Mouse (Mus musculus) heart, postnatal 4 days (tissue): Measurements from ENCODE around the gene Olfm1. TPM values are rescaled to one million over a fixed set of nuclear protein-coding genes. Genes with fewer than 3 reads are reported as not detected.
A peak's percentile ranks its signal among the peaks of the same experiment; 100 is the strongest.

Source experiments
- DNase-seq: peaks from one replicate; pipeline ENCODE4 v3.0.0; 2021
- total RNA-seq, 2 experiments: library from RNA; stranded (reverse); gene quantifications; 2 replicates each; pipeline ENCODE4 v1.2.3; 2021

Olfm1 gene
- total RNA-seq, 2 experiments from 2014 or later = 10.1 to 12.5 TPM

- DNase-seq = no peak
These were observed 43.7 kb downstream of the Olfm1 start for GRCm38 (mm10) chr2:28236447-28236846.

GRCm38 (mm10) chr2:28239616-28240015 lies 46.8 kb downstream of the Olfm1 start:
- DNase-seq = no peak

- DNase-seq = no peak
These were observed 48.1 kb downstream of the Olfm1 start for GRCm38 (mm10) chr2:28240920-28241319.

DNA sequence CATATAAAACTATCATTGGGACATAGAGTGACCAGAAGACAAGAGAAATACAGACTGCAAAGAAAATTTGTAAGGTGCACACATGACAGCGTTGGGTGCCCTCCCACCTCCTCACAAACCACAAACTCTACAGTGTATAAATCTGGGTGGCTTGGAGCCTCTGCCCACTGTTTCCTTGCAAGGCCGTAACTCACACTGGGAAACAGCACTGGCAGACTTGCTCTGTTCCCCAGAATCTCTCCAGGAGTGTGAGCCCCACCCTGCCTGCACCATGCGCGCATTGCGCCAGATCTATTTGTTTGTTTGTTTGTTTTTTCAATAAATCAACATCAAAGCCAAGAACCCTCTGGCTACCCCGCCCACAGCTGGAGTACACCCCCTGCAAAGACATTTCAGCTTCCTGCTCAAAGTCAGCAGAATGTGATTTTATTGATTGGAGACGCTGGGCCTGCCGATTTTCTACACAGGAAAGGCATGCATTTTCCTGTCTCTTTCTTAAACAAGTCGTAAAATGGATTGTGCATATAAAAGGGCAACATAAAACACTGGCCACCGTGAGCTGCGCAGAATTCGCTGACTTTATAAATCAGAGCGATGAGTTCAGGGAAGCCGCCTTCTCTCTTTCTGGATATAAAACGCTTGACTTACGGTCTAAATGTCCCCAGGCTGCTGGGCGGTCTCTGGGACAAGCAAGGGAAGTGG lies 48.9 kb downstream of the Olfm1 start:
- no peak for DNase-seq

- no peak for DNase-seq
These were observed 49.4 kb downstream of the Olfm1 start for GRCm38 (mm10) chr2:28242222-28242543.

DNA sequence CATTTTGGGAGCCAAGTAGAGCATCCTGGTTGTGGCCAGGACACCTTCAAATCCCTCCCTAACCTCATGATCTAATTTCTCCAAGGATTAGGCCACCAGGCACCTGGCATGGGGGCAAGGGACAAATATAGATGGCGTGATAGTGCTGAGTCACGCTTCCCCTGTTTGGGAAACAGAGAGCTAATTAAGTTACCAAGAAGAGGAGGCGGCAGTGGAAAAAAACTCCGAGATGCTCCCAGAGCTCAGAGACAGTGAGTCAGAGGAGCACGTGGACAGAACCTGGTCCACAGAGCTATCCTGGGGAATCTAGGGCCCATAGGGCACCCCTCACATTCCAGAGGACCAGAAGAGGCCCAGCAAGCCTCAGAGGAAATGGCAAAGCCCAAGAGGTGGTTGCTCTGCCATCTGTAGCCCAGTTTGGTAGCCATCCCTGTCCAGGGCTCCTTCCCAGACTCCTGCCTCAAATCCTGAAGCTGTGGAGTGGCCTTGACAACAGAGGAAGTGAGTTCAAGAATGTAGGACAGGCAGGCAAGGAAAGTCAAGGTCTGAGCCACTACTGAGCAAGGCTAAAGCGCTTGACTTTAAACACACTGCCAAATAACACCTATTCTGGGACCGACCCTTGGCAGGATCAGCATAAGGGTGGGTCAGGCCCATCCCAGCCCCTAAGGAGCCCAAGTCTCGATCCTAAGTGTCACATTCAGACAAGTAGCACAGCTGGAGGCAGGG lies 52.0 kb downstream of the Olfm1 start:
- no peak for DNase-seq

DNA sequence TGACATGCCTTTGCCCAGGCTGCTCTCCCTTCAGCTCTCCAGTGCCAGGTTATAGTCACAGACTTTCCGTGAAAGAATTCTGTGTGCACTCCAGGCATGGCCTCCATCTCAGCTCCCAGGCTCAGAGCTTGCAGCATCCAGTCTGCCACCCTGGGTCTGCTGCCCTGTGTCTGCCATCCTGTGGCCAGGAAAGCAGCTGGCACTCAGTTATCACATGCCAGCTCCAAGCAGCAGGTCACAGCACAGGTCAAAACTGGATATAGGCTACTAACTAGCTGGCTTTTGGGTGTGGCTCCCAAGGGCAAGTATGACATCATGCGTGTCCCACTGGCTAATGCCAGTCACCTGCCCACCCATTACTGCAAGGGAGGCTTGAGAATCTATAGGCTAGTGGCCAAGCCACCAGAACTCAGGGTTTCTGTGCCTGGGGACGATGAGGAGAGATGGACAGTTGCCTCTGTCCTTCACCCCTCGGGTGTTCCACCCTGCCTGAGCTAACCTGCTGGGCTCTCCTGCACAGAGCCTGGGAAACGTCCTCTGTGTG lies 53.4 kb downstream of the Olfm1 start:
- DNase-seq = no peak

DNA sequence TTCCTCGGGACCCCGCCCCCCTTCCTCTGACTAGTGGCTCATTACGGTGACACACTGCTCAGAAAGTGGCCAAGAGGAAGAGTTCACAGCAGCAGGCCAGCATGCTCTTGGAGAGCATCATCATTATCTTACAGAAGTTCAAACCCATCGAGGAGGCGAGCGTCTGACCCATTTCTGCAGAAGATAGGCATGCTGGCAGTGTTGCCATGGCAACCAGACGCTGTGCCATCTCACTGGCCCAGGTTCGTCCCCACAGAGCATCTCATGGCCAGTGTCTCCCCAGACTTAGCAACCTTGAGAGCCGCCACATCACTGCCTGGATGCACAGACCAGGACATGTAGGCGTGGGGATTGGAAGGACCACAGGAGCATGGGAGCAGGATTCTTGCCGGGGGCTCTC lies 54.3 kb downstream of the Olfm1 start:
- DNase-seq = no peak

DNA sequence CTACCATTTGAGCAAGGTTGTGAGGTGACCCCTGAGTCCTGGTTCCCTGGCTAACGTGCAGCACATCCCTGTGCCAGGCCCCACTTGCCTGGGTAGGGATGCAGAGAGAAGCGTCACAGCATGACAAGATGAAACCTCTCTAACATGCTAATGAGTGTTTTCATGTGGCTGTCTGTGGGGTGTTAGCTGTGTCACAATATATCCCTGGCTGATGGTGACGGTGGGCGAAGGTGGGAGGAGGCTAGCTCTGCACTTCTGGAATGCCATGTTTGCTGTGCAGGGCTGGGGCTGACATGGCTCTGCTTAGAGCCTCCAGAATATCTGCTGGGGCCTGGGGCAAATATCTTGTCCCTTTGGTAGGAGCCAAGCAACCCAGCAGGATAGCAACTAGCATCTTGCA lies 59.8 kb downstream of the Olfm1 start:
- no peak for DNase-seq

GRCm38 (mm10) chr2:28256029-28256428 lies 63.2 kb downstream of the Olfm1 start:
- no peak for DNase-seq

DNA sequence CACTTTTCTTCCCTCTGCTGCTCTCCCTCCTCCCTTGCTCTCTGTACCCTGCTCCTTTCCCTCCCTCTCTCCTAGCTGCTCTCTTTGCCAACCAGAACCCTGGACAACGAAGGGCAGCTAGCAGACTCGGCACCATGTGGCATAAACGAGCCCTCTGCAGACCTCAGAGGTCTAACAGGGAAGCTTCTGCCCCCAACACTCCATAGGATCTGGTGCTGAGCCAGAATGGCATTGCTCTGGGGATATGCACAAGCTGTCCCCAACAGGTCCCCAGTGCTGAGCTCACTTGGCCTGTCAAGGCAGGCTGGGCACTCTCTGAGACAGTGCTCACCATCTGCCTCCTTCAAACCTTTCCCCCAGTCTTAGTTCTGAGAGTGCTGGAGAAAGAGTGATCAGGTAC lies 68.6 kb downstream of the Olfm1 start:
- DNase-seq = no peak

DNA sequence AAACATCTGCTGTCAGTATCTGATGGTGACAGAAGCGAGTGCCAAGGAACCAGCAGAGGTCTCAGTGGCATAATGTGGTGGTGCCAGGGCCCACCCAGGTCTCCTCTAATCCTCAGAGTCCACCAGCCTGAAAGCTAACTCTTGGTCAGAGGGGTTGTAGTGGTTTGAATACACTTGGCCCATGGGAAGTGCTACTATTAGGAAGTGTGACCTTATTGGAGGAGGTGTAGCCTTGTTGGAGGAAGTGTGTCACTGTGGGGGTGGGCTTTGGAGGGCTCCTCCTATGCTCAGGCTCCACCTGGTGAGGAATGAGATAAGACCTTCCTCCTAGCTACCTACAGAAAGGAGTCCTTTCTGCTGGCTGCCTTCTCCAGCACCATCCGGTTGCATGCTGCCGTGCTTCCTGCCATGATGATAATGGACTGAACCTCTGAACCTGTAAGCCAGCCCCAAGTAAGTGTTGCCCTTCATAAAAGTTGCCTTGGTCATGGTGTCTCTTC lies 75.0 kb downstream of the Olfm1 start:
- no peak for DNase-seq

- peak; percentile 44 for DNase-seq
These were observed 77.8 kb downstream of the Olfm1 start for GRCm38 (mm10) chr2:28270561-28270960.

DNA sequence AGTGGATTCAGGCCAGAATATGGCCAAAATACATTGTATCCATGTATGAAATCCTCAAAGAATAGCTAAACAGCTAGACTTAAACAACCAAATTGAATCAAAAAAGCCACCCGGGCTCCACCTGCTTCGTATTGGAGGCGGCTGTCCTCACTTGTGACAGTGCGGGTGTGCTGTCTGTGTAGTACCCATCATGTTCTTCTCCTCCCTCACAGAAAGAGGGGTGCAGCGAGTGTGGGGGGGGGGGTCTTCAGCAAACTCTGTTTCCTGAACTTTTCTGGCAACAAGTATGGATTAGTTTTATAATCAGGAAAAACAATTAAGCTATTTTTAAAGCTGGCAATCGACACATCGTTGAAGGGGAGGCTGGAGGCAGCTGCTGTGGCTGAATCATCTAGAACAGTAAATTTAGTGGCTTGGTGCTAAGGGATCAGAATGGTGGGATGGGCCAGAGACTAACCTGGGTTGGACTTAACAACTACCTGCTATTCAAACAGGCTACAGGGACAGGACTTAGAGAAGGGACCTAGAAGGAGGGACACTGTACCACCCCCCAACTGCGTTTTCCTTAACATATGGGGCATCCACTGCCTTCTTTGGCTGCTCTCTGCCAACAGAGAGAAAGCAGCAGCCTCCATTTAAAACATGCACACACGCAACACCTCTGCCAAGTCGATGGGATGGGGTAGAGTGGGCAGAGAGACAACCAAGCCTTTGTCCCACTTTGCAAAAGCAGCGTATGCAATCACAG lies 79.6 kb downstream of the Olfm1 start:
- no peak for DNase-seq

DNA sequence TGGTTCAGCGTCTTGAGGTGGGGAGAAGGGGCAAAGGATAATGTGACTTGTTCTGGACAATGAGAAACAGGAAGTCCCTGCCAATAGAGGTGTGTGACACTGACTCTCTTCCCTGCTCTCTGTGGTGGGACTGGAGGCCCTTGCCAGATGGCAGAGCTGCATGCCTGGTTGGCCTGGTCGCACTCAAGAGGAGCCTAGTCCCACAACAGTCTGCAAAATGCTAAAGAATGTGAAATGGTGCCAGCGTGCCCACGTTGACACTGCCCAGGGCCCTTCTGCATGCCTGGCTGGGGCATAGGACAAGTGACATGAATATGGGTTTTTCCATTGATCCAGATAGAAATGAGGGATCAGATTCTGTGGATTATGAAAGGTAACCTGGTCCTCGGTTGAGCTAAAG lies 81.2 kb downstream of the Olfm1 start:
- no peak for DNase-seq

GRCm38 (mm10) chr2:28275345-28275744 lies 82.6 kb downstream of the Olfm1 start:
- DNase-seq = no peak

GRCm38 (mm10) chr2:28278150-28278549 lies 85.4 kb downstream of the Olfm1 start:
- peak; percentile 81 for DNase-seq

GRCm38 (mm10) chr2:28278853-28279252 lies 86.1 kb downstream of the Olfm1 start:
- no peak for DNase-seq

Other genes starting within 250 kb of the Olfm1 start
- not detected for gene Fcnb, start 108.1 kb upstream of the Olfm1 start, total RNA-seq